Comparison of ENCODE assay signal across 11 mouse cellular contexts in genomic region chr5:124021148-124021547, GRCm38 (mm10). TPM values are rescaled to one million over a fixed set of nuclear protein-coding genes. Genes with fewer than 3 reads are reported as not detected.
A peak's percentile ranks its signal among the peaks of the same experiment; 100 is the strongest.
DNase-seq lines count a peak whose midpoint lies in the region; ATAC-seq and TF ChIP-seq lines count a peak whose summit lies in the region.
"Had no signal": no experiment of that assay in that cellular context is flagged by ENCODE, and none has a peak within 500 bp of the region (broad histone marks: within the 10 kb centered on the region; RNA-seq: fewer than 3 reads in every experiment).

No protein-coding gene starts in this region.

- H3K9me3 ChIP-seq in lung, embryonic 14.5 days (ENCODE audit: low read depth, low read length) = no peaks in the 10 kb centered on the region
- no peaks in the 10 kb centered on the region for H3K9me3 ChIP-seq in liver, embryonic 11.5 days (ENCODE audit: control insufficient read depth, low read length)
- H3K9me3 ChIP-seq in megakaryocyte, embryonic 14.5 days = no peaks in the 10 kb centered on the region
- no peaks in the 10 kb centered on the region for H3K9me3 ChIP-seq in limb, embryonic 10.5 days (replicated peaks)

- peak; percentile 5 for DNase-seq in cerebellum, adult 11 months
- no peak for DNase-seq in cerebellum, postnatal 4 days (ENCODE audit: low spot score in 2 of 2)
- peak; percentile 59 for DNase-seq in lung, embryonic 14.5 days
- DNase-seq in lung, adult 2 months = no peak
- no peak for DNase-seq in liver, embryonic 11.5 days (ENCODE audit: low spot score)
- no peak for DNase-seq in limb, embryonic 10.5 days (ENCODE audit: low spot score)
- no peak for DNase-seq in layer of hippocampus, postnatal 25 days (ENCODE audit: extremely low spot score in 1 of 2, low spot score in 1 of 2)
- DNase-seq: gastrocnemius, postnatal 36 days had no signal

- no peak overlapping the region for H3K4me2 ChIP-seq in lung, embryonic 14.5 days
- no peak overlapping the region; the same call in 1 of the 2 replicates for H3K4me2 ChIP-seq in liver, embryonic 11.5 days
- H3K4me2 ChIP-seq: hindbrain, embryonic 14.5 days had no signal

- no peak overlapping the region for H3K4me3 ChIP-seq in lung, embryonic 14.5 days (ENCODE audit: low read depth, low read length)
- H3K4me3 ChIP-seq in lung, adult 2 months (replicated peaks; ENCODE audit: extremely low read depth, low read depth, low read length) = no peak overlapping the region
- no peak overlapping the region for H3K4me3 ChIP-seq in liver, embryonic 11.5 days (ENCODE audit: low read depth, low read length)
- H3K4me3 ChIP-seq in megakaryocyte, embryonic 14.5 days (replicated peaks) = peak overlapping the region; percentile 54
- H3K4me3 ChIP-seq in limb, embryonic 10.5 days = no peak overlapping the region

- no peak overlapping the region for H3K9ac ChIP-seq in lung, embryonic 14.5 days
- 0 out of 2 replicates have a peak overlapping the region, but pooled peaks have one; percentile 41 for H3K9ac ChIP-seq in liver, embryonic 11.5 days (ENCODE audit: low read depth, low read length)
- H3K9ac ChIP-seq: hindbrain, embryonic 14.5 days had no signal

- H3K27me3 ChIP-seq in lung, embryonic 14.5 days (ENCODE audit: insufficient read depth, low read length) = no peaks in the 10 kb centered on the region
- H3K27me3 ChIP-seq in liver, embryonic 11.5 days (replicated peaks; ENCODE audit: control insufficient read depth, insufficient read depth, low read length) = no peaks in the 10 kb centered on the region
- no peaks in the 10 kb centered on the region for H3K27me3 ChIP-seq in megakaryocyte, embryonic 14.5 days (replicated peaks)
- no peaks in the 10 kb centered on the region for H3K27me3 ChIP-seq in limb, embryonic 10.5 days (ENCODE audit: low read depth, poor library complexity, severe bottlenecking)

- ATAC-seq in lung, embryonic 14.5 days (ENCODE audit: insufficient read depth) = no peak
- ATAC-seq in liver, embryonic 11.5 days (replicated peaks; ENCODE audit: low FRiP score) = no peak

- peaks cover 17% of the 10 kb centered on the region; the same call in 1 of the 2 replicates for H3K36me3 ChIP-seq in lung, embryonic 14.5 days (ENCODE audit: insufficient read depth)
- peaks cover 4% of the 10 kb centered on the region; the same call in 1 of the 2 replicates for H3K36me3 ChIP-seq in liver, embryonic 11.5 days (ENCODE audit: control insufficient read depth, insufficient read depth, low read length)
- peaks cover 81% of the 10 kb centered on the region for H3K36me3 ChIP-seq in megakaryocyte, embryonic 14.5 days (replicated peaks; ENCODE audit: low read length)
- H3K36me3 ChIP-seq in limb, embryonic 10.5 days = peaks cover 48% of the 10 kb centered on the region

- 77% methylated on average over 11 of the region's 11 CpGs for WGBS in lung, embryonic 14.5 days
- 62% methylated on average over 11 of the region's 11 CpGs for WGBS in lung, adult 2 months
- 64% methylated on average over 11 of the region's 11 CpGs for WGBS in liver, embryonic 11.5 days
- 94% methylated on average over 11 of the region's 11 CpGs for WGBS in limb, embryonic 10.5 days

- peaks cover 22% of the 10 kb centered on the region for H3K4me1 ChIP-seq in lung, embryonic 14.5 days (ENCODE audit: insufficient read depth)
- peaks cover 43% of the 10 kb centered on the region for H3K4me1 ChIP-seq in lung, adult 2 months (ENCODE audit: control insufficient read depth, insufficient read depth, low read length)
- H3K4me1 ChIP-seq in liver, embryonic 11.5 days (replicated peaks; ENCODE audit: control insufficient read depth, insufficient read depth, low read length) = peaks cover 95% of the 10 kb centered on the region
- H3K4me1 ChIP-seq in megakaryocyte, embryonic 14.5 days = peaks cover 100% of the 10 kb centered on the region
- H3K4me1 ChIP-seq in limb, embryonic 10.5 days = peaks cover 28% of the 10 kb centered on the region

- TF ChIP-seq POLR2A in lung, adult 2 months (IDR thresholded peaks at IDR 0.05; ENCODE audit: borderline replicate concordance, extremely low read depth, low read depth, low read length) = no peak

- no peak overlapping the region for H3K27ac ChIP-seq in lung, embryonic 14.5 days (ENCODE audit: low read depth)
- peak overlapping the region; percentile 41 for H3K27ac ChIP-seq in liver, embryonic 11.5 days (ENCODE audit: low read depth, low read length)
- H3K27ac ChIP-seq in limb, embryonic 10.5 days = no peak overlapping the region
- H3K27ac ChIP-seq: hindbrain, embryonic 14.5 days; kidney, postnatal 0 days had no signal

- TF ChIP-seq CTCF in lung, embryonic 14.5 days (IDR thresholded peaks at IDR 0.05; ENCODE audit: low read depth) = no peak
- TF ChIP-seq CTCF in lung, adult 2 months (IDR thresholded peaks at IDR 0.05; ENCODE audit: insufficient read depth, low read length) = no peak

RNA-seq across cellular contexts. Expression of gene Vps37b, which starts 10.9 kb away (rescaled TPM):
- polyA plus RNA-seq in lung, embryonic 14.5 days (2014; fragmentation: Nextera tagmentation; extraction: Ambion mirVana) = 34.8 and 39.3 TPM in 2 replicates
- polyA plus RNA-seq in lung, adult 2 months (2012; rRNA removed) = 36.6 and 39.3 TPM in 2 replicates
- 31.3 TPM in 2 replicates for polyA plus RNA-seq in liver, embryonic 11.5 days (2014; fragmentation: Nextera tagmentation; extraction: Ambion mirVana)
- polyA plus RNA-seq in megakaryocyte, embryonic 14.5 days (2012; ENCODE audit: insufficient read depth, low replicate concordance) = 437 and 1,468 TPM in 2 replicates
- polyA plus RNA-seq in limb, embryonic 10.5 days (2016; fragmentation: Nextera tagmentation; extraction: Ambion mirVana) = 40.5 and 42.6 TPM in 2 replicates
- total RNA-seq in layer of hippocampus, postnatal 25 days (2021) = 10 to 100 TPM; 41.2 to 47.2 TPM

RNA-seq across cellular contexts. Expression of gene Hip1r, which starts 47.7 kb away (rescaled TPM):
- 9.1 and 9.3 TPM in 2 replicates for polyA plus RNA-seq in lung, embryonic 14.5 days (2014; fragmentation: Nextera tagmentation; extraction: Ambion mirVana)
- polyA plus RNA-seq in lung, adult 2 months (2012; rRNA removed) = 31.9 and 36.4 TPM in 2 replicates
- 20.2 and 20.6 TPM in 2 replicates for polyA plus RNA-seq in liver, embryonic 11.5 days (2014; fragmentation: Nextera tagmentation; extraction: Ambion mirVana)
- 5.4 and 11.0 TPM in 2 replicates for polyA plus RNA-seq in megakaryocyte, embryonic 14.5 days (2012; ENCODE audit: insufficient read depth, low replicate concordance)
- polyA plus RNA-seq in limb, embryonic 10.5 days (2016; fragmentation: Nextera tagmentation; extraction: Ambion mirVana) = 7.1 and 8.3 TPM in 2 replicates
- total RNA-seq in layer of hippocampus, postnatal 25 days (2021) = 10 to 100 TPM; 48.8 to 51.3 TPM

Comparison
In these comparisons a context has a peak if more than half of its experiments do, and no peak if none do; other contexts are left out.
1. DNase-seq: peak in cerebellum, adult 11 months (single experiment) and lung, embryonic 14.5 days (single experiment); none in cerebellum, postnatal 4 days (0 of 2), lung, adult 2 months (single experiment), liver, embryonic 11.5 days (single experiment), limb, embryonic 10.5 days (single experiment) and layer of hippocampus, postnatal 25 days (0 of 2).
2. RNA of gene Vps37b, which starts 10.9 kb away (polyA plus RNA-seq): 437 to 1,468 TPM in megakaryocyte, embryonic 14.5 days; 40.5 to 42.6 TPM in limb, embryonic 10.5 days, 36.6 to 39.3 TPM in lung, adult 2 months, 34.8 to 39.3 TPM in lung, embryonic 14.5 days and 31.3 TPM in liver, embryonic 11.5 days; every median in the first group is over 10 times any median in the second.